Mouse (Mus musculus): ENCODE data around the gene Tnfrsf1b. TPM values are rescaled to one million over a fixed set of nuclear protein-coding genes. Genes with fewer than 3 reads are reported as not detected.
A peak's percentile ranks its signal among the peaks of the same experiment; 100 is the strongest.
"Not testable (repeated sequence)": the region's sequence is repeated elsewhere in the genome, so short reads cannot be mapped to it uniquely, and the experiment has no call there.

Tnfrsf1b gene
- polyA plus RNA-seq, 1 experiment from 2014 or later, result 8.3 TPM

GRCm38 (mm10) chr4:145192686-145193085 lies 54.0 kb downstream of the Tnfrsf1b start:
- H3K27ac ChIP-seq (ENCODE audit: low read length), result no peak overlapping the region

GRCm38 (mm10) chr4:145188561-145188960 lies 58.1 kb downstream of the Tnfrsf1b start:
- no peaks in the 10 kb centered on the region for H3K27me3 ChIP-seq (ENCODE audit: control insufficient read depth, insufficient read depth, low read length)
- H3K9ac ChIP-seq (ENCODE audit: low read length), result no peak overlapping the region
- H3K36me3 ChIP-seq (ENCODE audit: control insufficient read depth, insufficient read depth, low read length), result peaks cover 16% of the 10 kb centered on the region
- H3K4me1 ChIP-seq (ENCODE audit: control insufficient read depth, insufficient read depth, low read length), result peaks cover 8% of the 10 kb centered on the region
- H3K9me3 ChIP-seq (replicated peaks; ENCODE audit: control insufficient read depth, low read length), result no peaks in the 10 kb centered on the region
- no peak for ATAC-seq (ENCODE audit: insufficient read depth, low FRiP score)
- no peak overlapping the region for H3K27ac ChIP-seq (ENCODE audit: low read length)
- no peak overlapping the region for H3K4me2 ChIP-seq (ENCODE audit: low read depth, low read length)
- no peak overlapping the region for H3K4me3 ChIP-seq (replicated peaks; ENCODE audit: low read length)

More at GRCm38 (mm10) chr4:145192686-145193085, 54.0 kb downstream of the Tnfrsf1b start:
- Histone ChIP-seq H3K4me2 (ENCODE audit: low read depth, low read length) (0 out of 2 replicates have a peak overlapping the region, but pooled peaks have one; percentile 9), H3K9me3 (replicated peaks; ENCODE audit: control insufficient read depth, low read length) (no peaks in the 10 kb centered on the region), H3K4me1 (ENCODE audit: control insufficient read depth, insufficient read depth, low read length) (peaks cover 13% of the 10 kb centered on the region), H3K9ac (ENCODE audit: low read length) (no peak overlapping the region), H3K36me3 (ENCODE audit: control insufficient read depth, insufficient read depth, low read length) (peaks cover 9% of the 10 kb centered on the region), H3K4me3 (replicated peaks; ENCODE audit: low read length) (no peak overlapping the region), H3K27me3 (ENCODE audit: control insufficient read depth, insufficient read depth, low read length) (no peaks in the 10 kb centered on the region)
- no peak for ATAC-seq (ENCODE audit: insufficient read depth, low FRiP score)

GRCm38 (mm10) chr4:145187619-145188018 lies 59.1 kb downstream of the Tnfrsf1b start:
- ATAC-seq (ENCODE audit: insufficient read depth, low FRiP score), result no peak

DNA sequence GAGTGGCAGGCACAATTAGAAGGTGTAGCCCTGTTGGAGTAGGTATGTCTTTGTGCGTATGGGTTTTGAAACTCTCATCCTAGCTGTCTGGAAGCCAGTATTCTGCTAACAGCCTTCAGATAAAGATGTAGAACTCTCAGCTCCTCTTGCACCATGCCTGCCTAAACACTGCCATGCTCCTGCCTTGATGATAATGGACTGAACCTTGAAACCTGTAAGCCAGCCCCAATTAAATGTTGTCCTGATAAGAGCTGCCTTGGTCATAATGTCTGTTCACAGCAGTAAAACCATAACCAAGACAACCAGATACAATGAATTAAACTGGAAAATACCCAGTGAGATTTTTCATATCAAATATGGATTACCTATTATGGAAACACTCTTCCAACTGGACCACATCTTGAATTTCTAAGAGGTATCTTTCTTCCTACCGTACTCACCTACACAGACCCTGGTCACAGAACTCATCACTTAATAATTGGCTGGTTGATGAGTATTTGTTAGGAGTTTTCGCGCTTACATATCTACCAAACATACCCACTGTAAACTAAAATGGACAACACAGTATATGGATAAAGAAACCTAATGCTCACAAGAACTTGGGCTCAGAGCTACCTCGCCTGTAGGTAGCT lies 67.6 kb downstream of the Tnfrsf1b start:
- Histone ChIP-seq H3K27me3 (ENCODE audit: control insufficient read depth, insufficient read depth, low read length) (no peaks in the 10 kb centered on the region), H3K4me1 (ENCODE audit: control insufficient read depth, insufficient read depth, low read length) (no peaks in the 10 kb centered on the region), H3K4me3 (replicated peaks; ENCODE audit: low read length) (no peak overlapping the region), H3K36me3 (ENCODE audit: control insufficient read depth, insufficient read depth, low read length) (0 out of 2 replicates have a peak, but pooled peaks cover under 1% of the 10 kb centered on the region), H3K9me3 (replicated peaks; ENCODE audit: control insufficient read depth, low read length) (no peaks in the 10 kb centered on the region), H3K4me2 (ENCODE audit: low read depth, low read length) (no peak overlapping the region), H3K27ac (ENCODE audit: low read length) (no peak overlapping the region), H3K9ac (ENCODE audit: low read length) (no peak overlapping the region)
- 94% methylated on average over 5 of the region's 5 CpGs for WGBS
- ATAC-seq (ENCODE audit: insufficient read depth, low FRiP score), result no peak

More at GRCm38 (mm10) chr4:145187619-145188018, 59.1 kb downstream of the Tnfrsf1b start:
- Histone ChIP-seq H3K9ac (ENCODE audit: low read length) (no peak overlapping the region), H3K36me3 (ENCODE audit: control insufficient read depth, insufficient read depth, low read length) (peaks cover 16% of the 10 kb centered on the region), H3K27ac (ENCODE audit: low read length) (no peak overlapping the region), H3K4me2 (ENCODE audit: low read depth, low read length) (no peak overlapping the region), H3K4me1 (ENCODE audit: control insufficient read depth, insufficient read depth, low read length) (no peaks in the 10 kb centered on the region), H3K9me3 (replicated peaks; ENCODE audit: control insufficient read depth, low read length) (no peaks in the 10 kb centered on the region), H3K4me3 (replicated peaks; ENCODE audit: low read length) (no peak overlapping the region), H3K27me3 (ENCODE audit: control insufficient read depth, insufficient read depth, low read length) (no peaks in the 10 kb centered on the region)
- WGBS, result 77% methylated on average over 2 of the region's 2 CpGs

GRCm38 (mm10) chr4:145165542-145165941 lies 81.1 kb downstream of the Tnfrsf1b start:
- H3K36me3 ChIP-seq (ENCODE audit: control insufficient read depth, insufficient read depth, low read length), result peaks cover 36% of the 10 kb centered on the region
- not testable (repeated sequence) for H3K27me3 ChIP-seq (ENCODE audit: control insufficient read depth, insufficient read depth, low read length); ATAC-seq (ENCODE audit: insufficient read depth, low FRiP score); H3K4me3 ChIP-seq (replicated peaks; ENCODE audit: low read length); H3K27ac ChIP-seq (ENCODE audit: low read length); H3K4me1 ChIP-seq (ENCODE audit: control insufficient read depth, insufficient read depth, low read length); H3K4me2 ChIP-seq (ENCODE audit: low read depth, low read length); H3K9me3 ChIP-seq (replicated peaks; ENCODE audit: control insufficient read depth, low read length); H3K9ac ChIP-seq (ENCODE audit: low read length)
- WGBS, result 82% methylated on average over 3 of the region's 3 CpGs

DNA sequence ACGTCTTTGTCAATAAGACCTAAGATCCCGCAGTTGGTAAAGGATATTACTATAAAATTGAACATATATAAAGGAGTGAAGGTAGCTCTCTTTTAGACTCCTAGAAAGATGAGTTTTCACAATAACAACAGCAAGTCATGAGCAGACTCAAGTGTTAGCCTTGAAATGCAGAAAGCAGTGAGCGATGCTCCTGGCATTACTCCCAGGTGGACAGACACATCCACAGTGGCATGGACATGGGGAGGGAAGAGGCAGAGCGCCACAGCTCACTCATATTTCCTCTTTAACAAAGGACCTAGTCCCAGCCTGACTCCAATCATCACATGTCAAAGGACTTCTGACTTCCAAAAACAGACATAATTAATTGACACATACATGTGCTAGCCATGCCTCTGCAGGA lies 82.6 kb downstream of the Tnfrsf1b start:
- WGBS, result 93% methylated on average over 4 of the region's 4 CpGs
- no peak for ATAC-seq (ENCODE audit: insufficient read depth, low FRiP score)
- Histone ChIP-seq H3K9ac (ENCODE audit: low read length) (no peak overlapping the region), H3K9me3 (replicated peaks; ENCODE audit: control insufficient read depth, low read length) (no peaks in the 10 kb centered on the region), H3K27me3 (ENCODE audit: control insufficient read depth, insufficient read depth, low read length) (no peaks in the 10 kb centered on the region), H3K36me3 (ENCODE audit: control insufficient read depth, insufficient read depth, low read length) (peaks cover 26% of the 10 kb centered on the region), H3K4me3 (replicated peaks; ENCODE audit: low read length) (no peak overlapping the region), H3K4me1 (ENCODE audit: control insufficient read depth, insufficient read depth, low read length) (no peaks in the 10 kb centered on the region), H3K27ac (ENCODE audit: low read length) (no peak overlapping the region), H3K4me2 (ENCODE audit: low read depth, low read length) (no peak overlapping the region)

Other genes with a start within 250 kb of the Tnfrsf1b start
- gene Vps13d, start 51.9 kb downstream of the Tnfrsf1b start, polyA plus RNA-seq (2015; fragmentation: Nextera tagmentation; extraction: Ambion mirVana), result 9.3 and 9.5 TPM in 2 replicates
- 0.05 and 0.06 TPM in 2 replicates for gene Tnfrsf8, start 68.3 kb upstream of the Tnfrsf1b start, polyA plus RNA-seq (2015; fragmentation: Nextera tagmentation; extraction: Ambion mirVana)